Mouse (Mus musculus) small intestine, adult 2 months (tissue): ENCODE data around the gene Phldb2.

Experiments
- CTCF ChIP-seq: fragments of 200-500 bp; IDR thresholded peaks from 2 replicates; pipeline ENCODE4 v1.5.1; 2012; ENCODE audit warnings: low read depth, mild to moderate bottlenecking, control low read depth, inconsistent platforms, low read length, moderate library complexity, mixed read lengths; ENCODE audit not compliant: insufficient replicate concordance, insufficient read length; ENCODE audit errors: extremely low read depth
- POLR2A ChIP-seq: fragments of 200-500 bp; IDR thresholded peaks from 2 replicates; pipeline ENCODE4 v1.6.1; 2012; ENCODE audit warnings: low read depth, mild to moderate bottlenecking, control low read depth, inconsistent platforms, low read length, moderate library complexity

- no peak for TF ChIP-seq CTCF
- TF ChIP-seq POLR2A, result no peak
These were observed 33.8 kb downstream of the Phldb2 start for GRCm38 (mm10) chr16:45919572-45919971.
